Mouse (Mus musculus) forebrain, embryonic 13.5 days (tissue): Measurements from ENCODE around the gene Thrb. TPM values are rescaled to one million over a fixed set of nuclear protein-coding genes. Genes with fewer than 3 reads are reported as not detected.

Experiments
- ATAC-seq: fragments of 200-750 bp; cut with Nextera tagmentation; 2 replicates; pipeline ENCODE4 v1.8.0; 2017
- H3K27ac ChIP-seq: fragments of 300-500 bp; sonication (generic); 2 replicates; pipeline ENCODE4 v1.5.1; 2015; ENCODE audit warnings: inconsistent platforms, mild to moderate bottlenecking, moderate library complexity
- H3K27me3 ChIP-seq: fragments of 300-500 bp; sonication (generic); 2 replicates; pipeline ENCODE4 v1.6.1; 2015; ENCODE audit warnings: mild to moderate bottlenecking, inconsistent platforms
- H3K36me3 ChIP-seq: fragments of 300-500 bp; sonication (generic); 2 replicates; pipeline ENCODE4 v1.6.1; 2015; ENCODE audit warnings: mild to moderate bottlenecking, inconsistent platforms; ENCODE audit not compliant: poor library complexity, severe bottlenecking
- H3K4me1 ChIP-seq: fragments of 300-500 bp; sonication (generic); 2 replicates; pipeline ENCODE4 v1.6.1; 2015; ENCODE audit warnings: inconsistent platforms
- H3K4me2 ChIP-seq: fragments of 300-500 bp; sonication (generic); 2 replicates; pipeline ENCODE4 v1.6.1; 2015; ENCODE audit warnings: inconsistent platforms, mild to moderate bottlenecking, moderate library complexity
- H3K4me3 ChIP-seq: fragments of 300-500 bp; sonication (generic); 2 replicates; pipeline ENCODE4 v1.5.1; 2015; ENCODE audit warnings: mild to moderate bottlenecking, inconsistent platforms
- H3K9ac ChIP-seq: fragments of 300-500 bp; sonication (generic); 2 replicates; pipeline ENCODE4 v1.6.1; 2015; ENCODE audit warnings: mild to moderate bottlenecking, inconsistent platforms
- H3K9me3 ChIP-seq: fragments of 300-500 bp; sonication (generic); replicated peaks from 2 replicates; pipeline ENCODE4 v1.6.1; 2016; ENCODE audit warnings: inconsistent platforms
- WGBS: fragments of 180-500 bp; shearing (Covaris S2); methylation state at CpG from one replicate; pipeline ENCODE4 v1.1.7; 2015; 5-methylcytosine and 5-hydroxymethylcytosine counted together
- polyA plus RNA-seq: library from polyadenylated mRNA; unstranded; fragments of >200 nt; fragmentation: Nextera tagmentation; extraction: Ambion mirVana; gene quantifications from 2 replicates; pipeline ENCODE4 v1.2.1, GENCODE M21; 2015

Thrb gene
- polyA plus RNA-seq, 1 experiment from 2014 or later, result 2.1 TPM

DNA sequence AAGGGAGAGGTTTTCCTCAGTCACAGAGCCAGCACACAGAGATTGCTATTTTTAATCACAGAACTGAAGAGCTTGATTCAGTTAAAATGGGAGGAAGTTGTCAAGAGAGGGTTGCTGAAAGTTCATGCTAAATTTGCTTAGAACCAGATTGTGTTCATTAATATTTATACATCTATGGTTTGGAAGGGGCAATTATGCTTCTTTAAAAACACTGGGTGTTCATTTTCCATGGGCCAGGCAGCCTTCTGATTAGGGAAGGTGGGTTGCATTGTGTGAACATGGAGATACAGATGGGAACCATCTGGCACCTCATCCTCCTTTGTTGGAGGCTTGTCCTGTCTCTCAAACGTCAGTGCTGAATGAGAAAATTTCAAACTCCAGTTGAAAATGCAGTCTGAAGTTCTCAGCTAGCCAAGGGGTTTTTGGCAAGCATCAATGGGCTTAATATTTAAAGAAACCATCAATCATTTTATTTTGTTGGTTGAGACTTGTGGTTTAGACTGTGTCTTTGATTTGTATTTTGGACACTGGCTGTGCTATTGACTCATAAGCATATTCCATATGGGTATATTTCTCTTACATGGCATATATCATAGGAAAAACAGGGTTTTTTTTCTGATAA lies 62.9 kb downstream of the Thrb start:
- Histone ChIP-seq H3K9ac (no peak overlapping the region), H3K4me3 (no peak overlapping the region), H3K4me2 (no peak overlapping the region), H3K36me3 (no peaks in the 10 kb centered on the region), H3K9me3 (no peaks in the 10 kb centered on the region), H3K27me3 (no peaks in the 10 kb centered on the region), H3K4me1 (no peaks in the 10 kb centered on the region), H3K27ac (peak overlapping the region; percentile 22; the same call in 1 of the 2 replicates)
- peak; percentile 94 for ATAC-seq
- 28% methylated on average over 1 of the region's 1 CpGs for WGBS

DNA sequence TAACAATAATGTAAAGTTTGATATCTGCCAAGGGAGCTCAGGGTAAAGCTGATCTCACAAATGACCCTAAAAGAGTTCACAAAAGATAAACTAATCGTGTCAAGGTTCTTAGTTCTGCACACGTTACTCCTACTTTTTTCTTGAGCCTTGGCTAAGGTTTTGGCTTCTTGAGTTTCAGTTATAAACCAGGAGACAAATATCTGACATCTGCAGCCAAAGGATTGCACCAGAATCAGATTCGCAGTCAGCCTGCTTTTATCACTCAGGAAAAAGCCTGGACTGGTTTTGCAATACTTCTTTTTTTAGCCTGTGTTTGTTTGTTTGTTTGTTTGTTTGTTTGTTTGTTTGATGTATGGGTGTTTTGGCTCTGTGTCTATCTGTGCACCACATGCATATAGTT lies 64.5 kb downstream of the Thrb start:
- WGBS, result 87% methylated on average over 3 of the region's 3 CpGs
- Histone ChIP-seq H3K9me3 (no peaks in the 10 kb centered on the region), H3K27me3 (no peaks in the 10 kb centered on the region), H3K4me1 (no peaks in the 10 kb centered on the region), H3K4me2 (no peak overlapping the region), H3K27ac (no peak overlapping the region), H3K4me3 (no peak overlapping the region), H3K9ac (no peak overlapping the region), H3K36me3 (no peaks in the 10 kb centered on the region)
- no peak for ATAC-seq

DNA sequence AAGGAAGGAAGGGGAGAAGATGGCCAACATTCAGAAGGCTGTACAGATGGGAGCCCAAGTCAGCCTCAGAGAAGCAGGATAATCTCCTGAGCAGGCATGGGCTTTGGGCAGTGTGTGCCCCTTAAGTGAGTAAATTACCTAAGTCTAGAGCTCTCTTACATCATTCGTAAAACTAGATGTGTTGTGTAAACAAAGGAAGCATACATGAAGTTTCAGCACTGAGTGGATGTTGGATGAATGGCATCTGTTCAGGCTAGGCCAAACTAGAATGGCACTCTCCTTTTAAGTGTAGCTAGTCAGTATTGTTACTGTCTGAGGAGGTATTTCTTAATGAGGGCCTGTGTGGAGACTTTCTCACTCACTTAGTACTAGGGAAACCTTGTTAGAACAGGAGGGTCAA lies 66.8 kb downstream of the Thrb start:
- no peak overlapping the region for H3K4me2 ChIP-seq
- H3K4me3 ChIP-seq, result no peak overlapping the region
- no peak for ATAC-seq
- no peaks in the 10 kb centered on the region for H3K27me3 ChIP-seq
- H3K9me3 ChIP-seq, result no peaks in the 10 kb centered on the region
- no peak overlapping the region for H3K9ac ChIP-seq
- peaks cover 6% of the 10 kb centered on the region for H3K4me1 ChIP-seq
- H3K36me3 ChIP-seq, result no peaks in the 10 kb centered on the region
- WGBS, result 39% methylated on average over 1 of the region's 1 CpGs
- no peak overlapping the region for H3K27ac ChIP-seq

DNA sequence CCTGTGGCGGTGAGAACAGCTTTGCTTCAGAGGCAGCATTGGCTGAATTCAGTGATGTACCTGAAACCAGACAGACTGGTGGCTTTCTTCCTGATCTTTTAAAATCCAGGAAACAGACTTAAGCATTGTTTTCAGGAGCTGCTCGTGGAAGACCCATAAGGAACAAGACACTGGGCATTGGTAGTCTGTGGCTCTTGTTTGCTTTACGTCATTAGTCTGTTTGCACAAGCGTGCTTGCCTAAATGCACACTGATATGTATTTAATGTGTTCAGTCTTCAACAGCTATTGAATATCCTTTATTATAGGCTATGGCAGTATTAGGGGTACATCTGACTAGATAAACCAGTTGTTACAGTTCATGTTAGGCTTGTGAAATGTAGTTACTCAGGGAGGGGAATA lies 67.8 kb downstream of the Thrb start:
- WGBS, result 84% methylated on average over 4 of the region's 4 CpGs
- H3K4me3 ChIP-seq, result no peak overlapping the region
- no peak overlapping the region for H3K27ac ChIP-seq
- H3K9ac ChIP-seq, result no peak overlapping the region
- H3K36me3 ChIP-seq, result no peaks in the 10 kb centered on the region
- H3K27me3 ChIP-seq, result no peaks in the 10 kb centered on the region
- no peak for ATAC-seq
- H3K9me3 ChIP-seq, result no peaks in the 10 kb centered on the region
- peaks cover 6% of the 10 kb centered on the region for H3K4me1 ChIP-seq
- H3K4me2 ChIP-seq, result no peak overlapping the region

DNA sequence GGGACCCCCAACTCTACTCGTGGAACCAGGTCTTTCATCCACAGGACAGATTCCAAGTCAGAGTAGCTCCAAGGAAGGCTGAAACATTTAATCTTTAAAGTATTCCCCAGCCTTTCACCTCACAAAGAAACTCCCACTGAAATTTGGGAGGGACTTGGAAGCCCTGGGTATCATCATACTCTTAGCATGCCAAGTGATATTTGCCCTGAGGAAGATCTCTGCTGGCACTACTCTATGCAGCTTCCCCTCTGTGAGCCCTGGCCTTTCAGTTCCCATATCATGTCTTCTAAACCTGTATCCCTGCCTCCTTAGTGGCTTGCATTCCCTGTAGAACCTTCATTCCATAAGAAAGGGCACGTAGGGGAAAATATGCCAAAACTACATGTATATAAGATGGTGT lies 68.8 kb downstream of the Thrb start:
- Histone ChIP-seq H3K36me3 (no peaks in the 10 kb centered on the region), H3K4me2 (no peak overlapping the region), H3K4me1 (peaks cover 6% of the 10 kb centered on the region), H3K9ac (no peak overlapping the region), H3K9me3 (no peaks in the 10 kb centered on the region), H3K27ac (no peak overlapping the region), H3K4me3 (no peak overlapping the region), H3K27me3 (no peaks in the 10 kb centered on the region)
- 93% methylated on average over 2 of the region's 2 CpGs for WGBS
- ATAC-seq, result no peak

DNA sequence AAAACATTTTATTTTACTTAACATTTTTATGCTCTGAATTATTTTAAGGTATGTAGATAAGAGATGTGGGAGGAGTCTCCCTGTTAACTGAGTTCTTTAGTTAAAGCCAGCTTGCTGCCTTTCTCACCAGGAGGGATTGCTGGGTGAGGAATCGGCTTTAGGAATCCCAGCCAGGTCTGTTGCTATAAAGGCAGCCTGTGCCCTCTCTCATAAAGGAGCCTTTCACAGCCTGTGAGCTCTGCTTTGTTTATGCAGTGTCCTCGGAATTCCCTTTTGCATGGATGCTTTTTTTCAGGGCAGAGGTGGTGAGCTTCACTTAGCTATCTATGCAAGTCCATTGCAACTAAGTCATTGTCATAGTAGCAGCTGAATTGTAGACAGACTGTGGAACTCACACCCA lies 71.0 kb downstream of the Thrb start:
- Histone ChIP-seq H3K4me3 (no peak overlapping the region), H3K27ac (no peak overlapping the region), H3K36me3 (no peaks in the 10 kb centered on the region), H3K4me1 (peaks cover 6% of the 10 kb centered on the region), H3K9me3 (no peaks in the 10 kb centered on the region), H3K9ac (no peak overlapping the region), H3K27me3 (no peaks in the 10 kb centered on the region), H3K4me2 (no peak overlapping the region)
- ATAC-seq, result 0 out of 2 replicates have a peak, but pooled peaks have one; percentile 28
- 2% methylated on average over 2 of the region's 2 CpGs for WGBS

DNA sequence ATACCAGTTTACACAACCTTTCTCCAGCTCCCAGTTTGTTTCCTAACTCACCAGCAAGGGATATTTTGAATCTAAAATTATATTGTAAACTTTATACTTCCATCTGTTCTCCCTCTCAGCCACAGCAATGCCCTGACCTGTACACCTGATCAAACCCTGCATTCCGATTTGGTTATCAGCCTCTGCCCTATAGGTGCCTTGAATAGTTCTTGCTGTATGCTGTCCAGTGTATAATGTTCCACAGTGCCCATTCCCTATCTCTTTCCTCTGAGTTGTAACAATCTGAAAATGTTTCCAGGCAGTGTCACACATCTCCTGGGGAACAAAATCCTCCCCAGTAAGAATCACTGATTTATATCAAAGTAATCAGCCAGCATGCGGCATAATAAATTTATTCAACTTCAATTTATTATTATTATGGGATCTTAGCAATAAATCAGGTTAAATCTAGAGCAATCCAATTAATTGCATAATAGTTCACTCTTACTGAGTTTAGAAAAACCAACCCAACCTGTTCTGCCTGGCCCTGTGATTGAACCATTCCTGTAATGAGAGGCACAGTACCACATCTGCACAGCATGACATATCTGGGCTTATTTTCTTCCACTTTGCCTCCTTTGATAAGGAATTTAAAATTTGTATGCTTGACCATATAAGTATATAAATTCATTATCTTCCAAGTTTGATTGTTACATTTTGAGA lies 73.2 kb downstream of the Thrb start:
- Histone ChIP-seq H3K36me3 (no peaks in the 10 kb centered on the region), H3K27ac (no peak overlapping the region), H3K27me3 (no peaks in the 10 kb centered on the region), H3K9me3 (no peaks in the 10 kb centered on the region), H3K9ac (no peak overlapping the region), H3K4me1 (peaks cover 6% of the 10 kb centered on the region), H3K4me3 (no peak overlapping the region), H3K4me2 (no peak overlapping the region)
- 80% methylated on average over 2 of the region's 2 CpGs for WGBS
- no peak for ATAC-seq

DNA sequence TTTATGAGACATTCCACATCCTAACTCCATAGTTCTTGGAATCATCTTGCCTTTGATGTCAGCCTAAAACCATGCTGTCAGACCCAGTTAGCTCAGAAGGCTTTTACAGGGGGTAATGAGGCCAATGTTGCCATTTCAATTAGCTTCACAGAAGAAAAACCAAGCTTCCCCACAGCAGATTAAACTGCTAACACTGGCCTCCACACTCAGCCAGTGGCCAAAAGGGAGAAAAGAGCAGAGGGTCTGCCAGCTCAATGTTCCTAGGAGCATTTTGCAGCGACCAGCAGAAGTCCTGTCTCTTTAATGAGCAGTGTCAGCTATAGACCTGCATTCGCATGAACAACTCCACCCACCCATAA lies 73.7 kb downstream of the Thrb start:
- Histone ChIP-seq H3K4me1 (peaks cover 6% of the 10 kb centered on the region), H3K4me3 (no peak overlapping the region), H3K9me3 (no peaks in the 10 kb centered on the region), H3K27ac (no peak overlapping the region), H3K9ac (no peak overlapping the region), H3K4me2 (no peak overlapping the region), H3K27me3 (no peaks in the 10 kb centered on the region), H3K36me3 (no peaks in the 10 kb centered on the region)
- no peak for ATAC-seq
- 18% methylated on average over 2 of the region's 2 CpGs for WGBS

DNA sequence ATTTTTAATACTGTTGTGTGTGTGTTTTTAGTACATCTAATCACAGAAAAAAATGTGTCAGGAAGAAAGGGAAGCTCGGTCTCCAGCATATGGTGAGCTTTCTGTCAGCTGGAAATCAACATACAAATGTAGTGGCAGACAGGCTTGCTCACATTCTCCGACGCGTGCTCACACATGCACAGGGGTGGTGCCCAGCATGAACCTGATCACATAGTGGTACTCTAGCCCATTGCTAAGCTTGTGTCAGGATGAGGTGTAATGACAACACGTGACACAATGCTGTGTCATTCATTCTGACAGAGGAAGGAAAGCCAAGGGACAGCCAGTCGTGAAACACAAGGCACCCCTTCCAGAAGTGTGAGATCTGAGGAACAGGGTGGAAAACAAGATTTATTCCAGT lies 75.4 kb downstream of the Thrb start:
- no peaks in the 10 kb centered on the region for H3K27me3 ChIP-seq
- 73% methylated on average over 6 of the region's 6 CpGs for WGBS
- no peaks in the 10 kb centered on the region for H3K36me3 ChIP-seq
- no peak overlapping the region for H3K4me3 ChIP-seq
- H3K4me1 ChIP-seq, result peaks cover 6% of the 10 kb centered on the region
- peak; percentile 75 for ATAC-seq
- H3K9me3 ChIP-seq, result no peaks in the 10 kb centered on the region
- H3K4me2 ChIP-seq, result no peak overlapping the region
- H3K27ac ChIP-seq, result no peak overlapping the region
- no peak overlapping the region for H3K9ac ChIP-seq

DNA sequence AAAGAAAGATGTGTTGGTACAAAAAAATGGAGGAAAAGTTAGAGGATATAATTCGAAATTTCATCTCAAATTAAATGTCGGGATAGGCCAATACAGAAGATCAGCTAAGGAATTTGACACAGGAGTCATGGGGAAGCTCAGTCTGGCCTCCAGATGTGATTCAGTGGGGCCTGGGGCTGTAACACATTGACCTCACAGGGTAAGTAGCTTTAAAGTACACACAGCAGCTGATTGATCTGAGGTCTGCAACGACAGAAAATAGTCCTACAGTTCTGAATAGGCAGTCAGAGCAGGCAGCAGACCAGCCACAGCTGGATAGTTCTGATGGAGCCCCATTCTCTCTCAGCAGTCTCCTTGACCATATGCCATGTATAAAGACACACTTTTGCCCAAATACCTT lies 80.8 kb downstream of the Thrb start:
- H3K27ac ChIP-seq, result no peak overlapping the region
- H3K4me3 ChIP-seq, result no peak overlapping the region
- no peak overlapping the region for H3K4me2 ChIP-seq
- no peaks in the 10 kb centered on the region for H3K27me3 ChIP-seq
- no peak for ATAC-seq
- H3K36me3 ChIP-seq, result no peaks in the 10 kb centered on the region
- 55% methylated on average over 3 of the region's 3 CpGs for WGBS
- H3K4me1 ChIP-seq, result no peaks in the 10 kb centered on the region
- no peak overlapping the region for H3K9ac ChIP-seq
- no peaks in the 10 kb centered on the region for H3K9me3 ChIP-seq

DNA sequence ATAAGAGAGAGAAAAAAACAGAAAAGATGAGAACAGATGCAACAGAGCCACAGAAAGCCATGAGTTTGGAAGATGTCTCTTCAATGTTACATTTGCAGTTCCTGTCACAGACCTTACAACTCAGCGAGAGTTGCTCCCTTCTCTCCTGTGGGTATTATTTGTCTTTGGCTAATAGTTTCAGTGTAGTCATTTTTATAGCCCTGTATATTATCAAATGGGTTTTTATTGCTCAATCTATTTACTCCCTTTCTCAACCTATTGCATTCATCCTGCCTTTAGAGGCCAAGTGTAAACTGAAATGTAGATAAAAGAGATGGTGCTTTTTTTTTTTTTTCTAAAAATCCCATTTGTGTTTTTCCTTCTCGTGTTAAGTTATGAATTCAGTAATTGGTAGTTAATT lies 82.2 kb downstream of the Thrb start:
- Histone ChIP-seq H3K27me3 (no peaks in the 10 kb centered on the region), H3K9ac (no peak overlapping the region), H3K4me1 (no peaks in the 10 kb centered on the region), H3K4me2 (no peak overlapping the region), H3K9me3 (no peaks in the 10 kb centered on the region), H3K4me3 (no peak overlapping the region), H3K27ac (no peak overlapping the region), H3K36me3 (no peaks in the 10 kb centered on the region)
- ATAC-seq, result no peak
- 68% methylated on average over 2 of the region's 2 CpGs for WGBS

DNA sequence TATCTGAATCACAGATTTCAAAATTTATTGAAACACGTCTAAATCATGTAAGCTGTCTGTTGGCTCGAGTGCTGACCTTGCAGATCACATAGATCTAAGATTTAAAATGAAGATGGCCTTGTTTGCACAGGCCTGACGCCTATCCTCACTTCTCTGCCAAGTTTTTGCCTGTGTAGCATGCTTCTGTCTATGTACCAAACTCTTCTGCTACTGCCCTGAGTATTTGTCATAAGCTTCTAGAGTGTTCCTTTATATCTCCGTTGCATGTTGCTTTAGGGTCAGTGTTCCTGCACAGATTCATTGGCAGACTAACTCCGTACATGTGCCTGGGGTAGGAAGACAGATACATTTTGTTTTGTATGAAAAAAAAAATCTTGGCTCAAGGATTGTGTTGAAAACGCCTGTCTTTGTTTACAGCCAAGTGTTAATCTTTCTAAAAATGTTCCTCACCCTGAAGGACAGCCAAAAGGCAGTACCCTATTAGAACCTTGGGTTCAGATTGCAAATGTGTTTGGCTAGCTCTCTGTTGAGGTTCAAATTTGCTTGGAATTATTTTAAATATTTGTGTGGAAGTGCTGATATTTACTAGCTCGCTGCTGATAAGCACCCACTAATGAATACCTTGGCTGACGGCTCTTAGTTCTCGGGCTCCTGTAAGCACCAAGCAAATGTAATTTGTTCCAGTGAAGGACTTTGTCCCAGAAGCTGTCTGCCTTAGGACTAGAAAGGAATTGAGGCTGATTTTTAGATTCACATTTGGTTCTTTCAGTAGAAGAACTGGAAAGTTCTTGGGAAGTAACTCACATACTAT lies 83.0 kb downstream of the Thrb start:
- Histone ChIP-seq H3K27ac (no peak overlapping the region), H3K4me1 (no peaks in the 10 kb centered on the region), H3K9ac (no peak overlapping the region), H3K27me3 (no peaks in the 10 kb centered on the region), H3K36me3 (no peaks in the 10 kb centered on the region), H3K4me3 (no peak overlapping the region), H3K4me2 (no peak overlapping the region), H3K9me3 (no peaks in the 10 kb centered on the region)
- no peak; the same call in 1 of the 2 replicates for ATAC-seq
- whole genome bisulfite sequencing, result 74% methylated on average over 9 of the region's 9 CpGs
